Mouse (Mus musculus): ENCODE results near the gene Sh3bp5l.
"Not testable (repeated sequence)": the region's sequence is repeated elsewhere in the genome, so short reads cannot be mapped to it uniquely, and the experiment has no call there.

Sh3bp5l gene

GRCm38 (mm10) chr11:58322824-58323569, 7.5 kb upstream of the Sh3bp5l start:
- peak; percentile 98 for DNase-seq (ENCODE audit: low spot score)

GRCm38 (mm10) chr11:58323570-58324340, 6.8 kb upstream of the Sh3bp5l start:
- DNase-seq (ENCODE audit: low spot score): no peak

GRCm38 (mm10) chr11:58324614-58325229, 5.8 kb upstream of the Sh3bp5l start:
- DNase-seq (ENCODE audit: low spot score): no peak

- no peak for DNase-seq (ENCODE audit: low spot score)
Measured at GRCm38 (mm10) chr11:58326781-58327180, 3.7 kb upstream of the Sh3bp5l start.

- DNase-seq (ENCODE audit: low spot score): no peak
Measured at GRCm38 (mm10) chr11:58329906-58330275, 633 bp upstream of the Sh3bp5l start.

- no peak for DNase-seq (ENCODE audit: low spot score)
Measured at GRCm38 (mm10) chr11:58331149-58331495, 598 bp downstream of the Sh3bp5l start.

- no peak for DNase-seq (ENCODE audit: low spot score)
Measured at GRCm38 (mm10) chr11:58331546-58331945, 1.0 kb downstream of the Sh3bp5l start.

GRCm38 (mm10) chr11:58334746-58335145, 4.2 kb downstream of the Sh3bp5l start:
- DNase-seq (ENCODE audit: low spot score): peak; percentile 49

GRCm38 (mm10) chr11:58346745-58347144, 16.2 kb downstream of the Sh3bp5l start:
- DNase-seq (ENCODE audit: low spot score): no peak

GRCm38 (mm10) chr11:58350628-58351027, 20.1 kb downstream of the Sh3bp5l start:
- no peak for DNase-seq (ENCODE audit: low spot score)

GRCm38 (mm10) chr11:58351179-58351578, 20.7 kb downstream of the Sh3bp5l start:
- DNase-seq (ENCODE audit: low spot score): no peak

- DNase-seq (ENCODE audit: low spot score): no peak
Measured at GRCm38 (mm10) chr11:58352681-58353548, 22.4 kb downstream of the Sh3bp5l start.

GRCm38 (mm10) chr11:58353709-58354108, 23.2 kb downstream of the Sh3bp5l start:
- DNase-seq (ENCODE audit: low spot score): no peak

GRCm38 (mm10) chr11:58354476-58354875, 24.0 kb downstream of the Sh3bp5l start:
- DNase-seq (ENCODE audit: low spot score): no peak

GRCm38 (mm10) chr11:58354927-58355326, 24.4 kb downstream of the Sh3bp5l start:
- DNase-seq (ENCODE audit: low spot score): no peak

GRCm38 (mm10) chr11:58357042-58357441, 26.5 kb downstream of the Sh3bp5l start:
- DNase-seq (ENCODE audit: low spot score): no peak

GRCm38 (mm10) chr11:58357844-58358534, 27.5 kb downstream of the Sh3bp5l start:
- DNase-seq (ENCODE audit: low spot score): no peak

- not testable (repeated sequence) for DNase-seq (ENCODE audit: low spot score)
Measured at GRCm38 (mm10) chr11:58362562-58362961, 32.0 kb downstream of the Sh3bp5l start.

GRCm38 (mm10) chr11:58364454-58364853, 33.9 kb downstream of the Sh3bp5l start:
- DNase-seq (ENCODE audit: low spot score): no peak

- DNase-seq (ENCODE audit: low spot score): not testable (repeated sequence)
Measured at GRCm38 (mm10) chr11:58366191-58366590, 35.7 kb downstream of the Sh3bp5l start.

GRCm38 (mm10) chr11:58377273-58377672, 46.7 kb downstream of the Sh3bp5l start:
- no peak for DNase-seq (ENCODE audit: low spot score)

Data from lung, postnatal 25 days (tissue).